Mouse (Mus musculus) stomach, embryonic 16.5 days (tissue): ENCODE measurements around the gene Laptm4a. TPM values are rescaled to one million over a fixed set of nuclear protein-coding genes. Genes with fewer than 3 reads are reported as not detected.

ENCODE experiments used
- ATAC-seq: fragments of 200-750 bp; cut with Nextera tagmentation; 2 replicates; pipeline ENCODE4 v1.8.0; 2017; ENCODE audit warnings: moderate number of reproducible peaks, moderate TSS enrichment; ENCODE audit not compliant: insufficient read depth, low FRiP score
- H3K27ac ChIP-seq: fragments of 300-500 bp; sonication (generic); 2 replicates; pipeline ENCODE4 v1.5.1; 2014; ENCODE audit warnings: low read length
- H3K27me3 ChIP-seq: fragments of 300-500 bp; sonication (generic); 2 replicates; pipeline ENCODE4 v1.6.1; 2014; ENCODE audit warnings: low read length, control low read depth, mixed read lengths; ENCODE audit not compliant: control insufficient read depth, insufficient read depth
- H3K36me3 ChIP-seq: fragments of 300-500 bp; sonication (generic); 2 replicates; pipeline ENCODE4 v1.6.1; 2014; ENCODE audit warnings: low read length; ENCODE audit not compliant: control insufficient read depth, insufficient read depth
- H3K4me1 ChIP-seq: fragments of 300-500 bp; sonication (generic); 2 replicates; pipeline ENCODE4 v1.6.1; 2014; ENCODE audit warnings: low read length, control low read depth, mixed read lengths; ENCODE audit not compliant: control insufficient read depth, insufficient read depth
- H3K4me2 ChIP-seq: fragments of 300-500 bp; sonication (generic); 2 replicates; pipeline ENCODE4 v1.6.1; 2014; ENCODE audit warnings: low read depth, low read length, mixed read lengths
- H3K4me3 ChIP-seq: fragments of 300-500 bp; sonication (generic); replicated peaks from 2 replicates; pipeline ENCODE4 v1.5.1; 2014; ENCODE audit warnings: mild to moderate bottlenecking, low read length
- H3K9ac ChIP-seq: fragments of 300-500 bp; sonication (generic); 2 replicates; pipeline ENCODE4 v1.6.1; 2014; ENCODE audit warnings: low read length
- H3K9me3 ChIP-seq: fragments of 300-500 bp; sonication (generic); replicated peaks from 2 replicates; pipeline ENCODE4 v1.6.1; 2016; ENCODE audit warnings: low read length, control low read depth; ENCODE audit not compliant: control insufficient read depth
- WGBS: fragments of 180-500 bp; shearing (Covaris S2); extraction: QIAGEN DNeasy Blood & Tissue Kit; methylation state at CpG from one replicate; pipeline ENCODE4 v1.1.7; 2014; 5-methylcytosine and 5-hydroxymethylcytosine counted together
- polyA plus RNA-seq: library from polyadenylated mRNA; unstranded; fragments of >200 nt; fragmentation: Nextera tagmentation; extraction: Ambion mirVana; gene quantifications from 2 replicates; pipeline ENCODE4 v1.2.1, GENCODE M21; 2015

The Laptm4a gene
- polyA plus RNA-seq, 1 experiment from 2014 or later, result 361 TPM

DNA sequence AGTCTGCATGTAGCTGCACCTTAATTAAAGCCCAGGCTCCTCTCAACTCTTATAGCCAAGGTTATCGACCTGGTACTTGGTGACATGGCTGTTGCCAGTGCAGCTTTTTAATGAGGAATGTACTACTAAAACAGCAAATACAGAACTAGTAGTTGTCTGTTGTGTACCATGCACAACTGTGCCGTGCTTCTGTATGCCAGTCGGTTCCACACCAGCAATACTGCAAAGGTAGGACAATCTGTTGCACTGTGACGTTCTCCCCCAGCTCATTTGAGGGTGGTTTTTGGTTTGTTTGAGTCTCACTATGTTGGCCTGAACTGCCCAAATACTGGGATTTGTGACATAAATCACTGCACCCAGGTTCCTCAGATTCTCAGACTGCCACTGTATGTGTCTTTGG is 18.0 kb downstream of the Laptm4a start:
- peaks cover 40% of the 10 kb centered on the region for H3K36me3 ChIP-seq
- ATAC-seq, result no peak

DNA sequence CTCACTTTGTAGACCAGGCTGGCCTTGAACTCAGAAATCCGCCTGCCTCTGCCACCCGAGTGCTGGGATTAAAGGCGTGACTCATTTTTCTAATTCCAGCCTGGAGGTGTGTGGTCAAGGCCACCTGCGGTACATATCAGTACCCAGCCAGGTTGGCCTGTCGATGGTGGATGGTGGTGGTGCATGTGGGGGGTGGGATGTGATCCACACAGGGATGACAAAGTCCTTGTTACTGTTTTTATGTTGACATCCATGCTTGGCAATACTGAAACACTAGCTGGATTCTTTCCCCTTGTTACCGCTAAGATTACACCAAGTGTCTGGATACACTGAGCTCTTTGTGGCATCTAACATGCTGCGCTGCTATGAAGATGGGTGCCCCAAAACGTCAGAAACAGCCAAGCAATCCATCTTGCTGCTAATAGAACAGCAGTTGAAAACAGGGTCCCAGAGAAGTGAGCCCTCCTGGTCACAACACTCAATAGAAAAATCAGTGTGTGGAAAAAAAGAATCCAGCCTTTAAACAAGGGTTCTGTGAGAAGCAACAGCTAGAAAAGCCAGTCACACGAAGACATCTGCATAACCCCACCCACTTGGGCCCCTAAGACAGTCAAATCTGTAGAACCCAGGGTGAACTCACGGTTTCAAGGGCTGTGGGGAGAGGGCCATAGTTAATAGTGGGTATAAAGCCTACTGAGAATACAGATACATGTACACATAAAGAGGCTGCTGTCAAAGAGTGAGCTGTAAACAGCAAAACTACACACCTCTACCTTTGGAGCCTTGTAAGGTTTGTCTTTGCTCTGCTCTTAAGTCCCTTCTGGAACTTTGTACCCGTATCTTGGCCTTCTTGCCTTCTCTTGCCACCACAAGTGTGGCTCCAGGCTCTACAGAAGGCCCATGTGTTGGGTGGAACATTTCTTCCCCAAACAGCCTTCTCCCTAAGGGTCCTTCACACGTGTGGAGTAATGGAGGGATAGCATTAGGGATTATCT is 18.8 kb downstream of the Laptm4a start:
- H3K4me3 ChIP-seq, result no peak overlapping the region
- no peaks in the 10 kb centered on the region for H3K27me3 ChIP-seq
- WGBS, result 65% methylated on average over 12 of the region's 12 CpGs
- H3K9me3 ChIP-seq, result no peaks in the 10 kb centered on the region; the same call in 1 of the 2 replicates
- no peak overlapping the region for H3K27ac ChIP-seq
- H3K4me1 ChIP-seq, result 0 out of 2 replicates have a peak, but pooled peaks cover 2% of the 10 kb centered on the region
- no peak for ATAC-seq
- H3K9ac ChIP-seq, result no peak overlapping the region
- peaks cover 33% of the 10 kb centered on the region for H3K36me3 ChIP-seq
- no peak overlapping the region for H3K4me2 ChIP-seq

More for the DNA sequence above, 18.0 kb downstream of the Laptm4a start:
- Histone ChIP-seq H3K4me1 (0 out of 2 replicates have a peak, but pooled peaks cover 4% of the 10 kb centered on the region), H3K9me3 (no peaks in the 10 kb centered on the region; the same call in 1 of the 2 replicates), H3K4me2 (no peak overlapping the region), H3K27me3 (no peaks in the 10 kb centered on the region), H3K9ac (no peak overlapping the region), H3K4me3 (no peak overlapping the region), H3K27ac (no peak overlapping the region)
- WGBS, result 95% methylated on average over 4 of the region's 4 CpGs

DNA sequence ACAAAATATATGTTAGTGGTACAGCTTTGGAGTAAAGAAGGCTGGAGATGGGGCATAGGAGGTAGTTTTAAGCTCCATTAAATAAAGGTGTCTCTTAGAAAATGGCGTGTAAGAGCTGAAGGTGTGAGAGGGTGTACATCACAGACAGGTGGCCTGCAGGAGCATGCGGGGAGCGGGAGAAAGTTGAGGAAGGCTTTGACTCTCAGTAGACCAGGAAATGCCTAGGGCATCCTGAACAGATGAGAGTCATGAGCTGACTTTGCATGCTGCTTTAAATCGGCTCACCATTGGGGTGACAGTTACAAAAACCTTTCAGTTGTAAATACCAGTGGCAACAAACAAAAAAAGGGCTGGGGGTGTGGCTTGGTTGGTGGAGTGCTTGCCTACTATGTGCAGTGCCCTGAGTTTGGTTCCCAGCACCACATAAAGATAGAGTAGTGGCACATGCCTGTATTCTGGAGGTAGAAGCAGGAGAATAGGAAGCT is 19.7 kb downstream of the Laptm4a start:
- H3K27me3 ChIP-seq, result no peaks in the 10 kb centered on the region
- no peaks in the 10 kb centered on the region for H3K4me1 ChIP-seq
- H3K27ac ChIP-seq, result no peak overlapping the region
- no peak for ATAC-seq
- no peak overlapping the region for H3K4me3 ChIP-seq
- H3K36me3 ChIP-seq, result peaks cover 25% of the 10 kb centered on the region
- H3K4me2 ChIP-seq, result no peak overlapping the region
- H3K9me3 ChIP-seq, result no peaks in the 10 kb centered on the region
- no peak overlapping the region for H3K9ac ChIP-seq
- WGBS, result 67% methylated on average over 4 of the region's 4 CpGs

DNA sequence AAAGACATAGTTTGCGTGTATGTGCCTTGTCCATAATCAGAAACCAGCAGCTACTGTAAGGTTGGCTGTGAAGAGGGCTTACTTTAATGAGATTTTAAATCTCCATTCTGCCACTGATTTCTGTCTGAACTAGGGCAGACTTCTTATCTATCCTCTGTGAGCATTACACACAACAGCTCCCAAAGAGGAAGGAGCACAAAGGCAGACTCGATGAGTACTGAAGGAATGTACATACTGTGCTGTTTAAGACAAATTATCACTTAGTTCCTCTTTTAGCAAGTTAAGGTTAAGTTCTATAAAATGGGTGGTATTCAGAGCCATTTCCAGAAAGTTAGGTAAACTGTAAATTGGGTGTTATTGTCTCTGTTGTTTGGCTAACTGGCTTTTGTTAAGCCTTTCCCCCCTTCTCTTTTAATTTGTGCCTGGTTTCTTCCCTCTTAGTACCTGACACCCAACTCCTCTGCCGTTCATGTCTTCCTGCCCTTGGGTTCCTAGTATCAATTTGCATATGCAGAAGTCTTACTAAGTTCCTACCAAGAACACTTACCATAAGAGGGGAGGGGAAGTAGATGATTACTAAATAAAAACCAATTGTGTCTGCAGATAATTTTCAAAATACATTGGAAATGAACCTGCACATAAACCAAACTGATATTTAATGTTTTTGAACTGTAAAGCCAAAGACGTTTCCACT is 20.4 kb downstream of the Laptm4a start:
- Histone ChIP-seq H3K9ac (no peak overlapping the region), H3K36me3 (peaks cover 20% of the 10 kb centered on the region), H3K9me3 (no peaks in the 10 kb centered on the region), H3K27me3 (no peaks in the 10 kb centered on the region), H3K4me3 (no peak overlapping the region), H3K27ac (no peak overlapping the region), H3K4me2 (no peak overlapping the region), H3K4me1 (no peaks in the 10 kb centered on the region)
- ATAC-seq, result no peak
- 55% methylated on average over 4 of the region's 4 CpGs for WGBS

DNA sequence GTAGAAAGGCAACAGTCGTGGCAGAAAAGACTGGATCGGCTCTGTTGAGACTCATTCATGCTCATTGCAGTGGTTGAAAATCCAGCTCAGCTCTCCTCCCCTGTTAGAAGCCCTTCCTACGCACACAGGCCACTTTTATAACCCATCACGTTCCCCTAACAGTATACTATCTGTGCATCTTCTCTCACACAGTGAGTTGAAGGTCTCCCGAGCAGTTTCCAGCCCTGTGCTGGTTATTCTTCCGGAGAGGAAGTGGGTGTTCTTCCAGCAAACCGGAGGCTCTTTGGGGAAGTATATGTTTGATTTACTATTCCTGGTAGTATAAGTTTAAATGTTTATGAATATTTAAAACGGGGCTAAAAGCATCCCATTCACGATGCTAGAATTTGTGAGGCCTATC is 25.7 kb downstream of the Laptm4a start:
- no peak for ATAC-seq
- 47% methylated on average over 9 of the region's 9 CpGs for WGBS
- 0 out of 2 replicates have a peak, but pooled peaks cover 3% of the 10 kb centered on the region for H3K4me1 ChIP-seq
- H3K4me3 ChIP-seq, result peak overlapping the region; percentile 52
- H3K9me3 ChIP-seq, result no peaks in the 10 kb centered on the region
- no peak overlapping the region for H3K27ac ChIP-seq
- peak overlapping the region; percentile 99 for H3K4me2 ChIP-seq
- no peaks in the 10 kb centered on the region for H3K36me3 ChIP-seq
- H3K27me3 ChIP-seq, result 0 out of 2 replicates have a peak, but pooled peaks cover 4% of the 10 kb centered on the region
- H3K9ac ChIP-seq, result peak overlapping the region; percentile 64; the same call in 1 of the 2 replicates

DNA sequence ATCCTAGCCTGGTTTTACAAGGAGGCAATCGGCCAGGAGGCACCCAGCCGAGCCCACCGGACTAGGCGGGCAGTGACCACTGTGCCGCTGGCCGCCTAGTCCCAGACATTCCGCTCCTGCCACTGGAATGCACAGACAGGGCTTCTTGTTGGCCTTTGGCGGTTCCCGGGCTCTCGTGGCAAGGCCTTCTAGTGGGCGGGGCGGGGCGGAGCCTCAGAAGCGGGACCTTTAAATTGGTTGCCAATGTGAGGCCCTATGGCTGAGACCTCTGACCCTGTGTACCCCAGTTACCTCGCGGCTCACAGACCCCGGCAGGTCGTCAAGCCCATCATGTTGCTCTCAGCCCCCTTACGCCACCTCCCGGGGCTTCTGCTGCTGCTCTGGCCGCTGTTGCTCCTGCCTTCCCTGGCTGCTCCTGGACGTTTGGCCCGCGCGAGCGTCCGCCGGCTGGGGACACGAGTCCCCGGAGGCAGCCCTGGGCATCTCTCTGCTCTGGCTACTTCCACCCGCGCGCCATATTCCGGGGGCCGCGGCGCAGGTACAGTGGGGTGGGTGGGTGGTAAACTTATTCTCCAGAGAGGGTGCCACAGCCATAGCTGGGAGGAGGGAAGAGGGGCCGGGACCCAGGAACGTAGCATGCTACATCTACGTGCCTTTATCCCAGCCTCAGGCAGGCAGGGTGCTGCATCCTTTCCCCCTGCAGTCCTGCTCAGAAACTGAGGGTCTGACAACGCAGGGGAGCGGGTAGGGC is 26.4 kb downstream of the Laptm4a start, which contains the start of gene Matn3:
Gene Matn3 (plus strand): TSS at position 216 of the 751 bp plus-strand sequence.
- no peaks in the 10 kb centered on the region for H3K36me3 ChIP-seq
- H3K9me3 ChIP-seq, result no peaks in the 10 kb centered on the region
- H3K27ac ChIP-seq, result no peak within 1 kb of the TSS
- peak within 1 kb of the TSS; percentile 64 for H3K9ac ChIP-seq
- ATAC-seq, result peak; percentile 77; the same call in 1 of the 2 replicates
- H3K4me3 ChIP-seq, result peak within 1 kb of the TSS; percentile 52
- WGBS, result 2% methylated on average over 42 of the region's 42 CpGs
- H3K4me1 ChIP-seq, result 0 out of 2 replicates have a peak, but pooled peaks cover 3% of the 10 kb centered on the region
- H3K4me2 ChIP-seq, result peak within 1 kb of the TSS; percentile 99
- H3K27me3 ChIP-seq, result 0 out of 2 replicates have a peak, but pooled peaks cover 4% of the 10 kb centered on the region

DNA sequence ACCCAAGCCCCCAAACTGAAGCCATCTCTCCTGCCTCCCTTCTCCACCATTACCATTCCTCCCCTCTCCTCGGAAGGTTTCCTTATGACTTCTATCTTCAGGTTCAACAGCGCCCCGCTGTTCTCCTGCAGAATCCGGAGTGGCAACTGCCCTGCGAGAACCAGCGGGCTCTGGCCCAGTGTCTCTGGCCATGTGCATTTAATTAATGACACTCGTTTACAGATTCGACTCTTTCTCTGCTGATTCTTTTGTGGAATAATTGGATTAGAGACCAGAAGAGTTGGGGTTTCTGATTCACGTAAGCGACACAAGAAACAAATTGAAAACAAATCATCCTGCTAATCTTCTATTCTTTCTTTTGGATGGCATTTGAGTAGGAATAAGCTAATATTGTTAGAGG is 31.7 kb downstream of the Laptm4a start:
- ATAC-seq, result no peak
- Histone ChIP-seq H3K9ac (no peak overlapping the region), H3K9me3 (no peaks in the 10 kb centered on the region), H3K27me3 (0 out of 2 replicates have a peak, but pooled peaks cover 4% of the 10 kb centered on the region), H3K4me2 (no peak overlapping the region), H3K4me3 (no peak overlapping the region), H3K27ac (no peak overlapping the region), H3K4me1 (0 out of 2 replicates have a peak, but pooled peaks cover under 1% of the 10 kb centered on the region), H3K36me3 (no peaks in the 10 kb centered on the region)
- WGBS, result 77% methylated on average over 10 of the region's 10 CpGs

DNA sequence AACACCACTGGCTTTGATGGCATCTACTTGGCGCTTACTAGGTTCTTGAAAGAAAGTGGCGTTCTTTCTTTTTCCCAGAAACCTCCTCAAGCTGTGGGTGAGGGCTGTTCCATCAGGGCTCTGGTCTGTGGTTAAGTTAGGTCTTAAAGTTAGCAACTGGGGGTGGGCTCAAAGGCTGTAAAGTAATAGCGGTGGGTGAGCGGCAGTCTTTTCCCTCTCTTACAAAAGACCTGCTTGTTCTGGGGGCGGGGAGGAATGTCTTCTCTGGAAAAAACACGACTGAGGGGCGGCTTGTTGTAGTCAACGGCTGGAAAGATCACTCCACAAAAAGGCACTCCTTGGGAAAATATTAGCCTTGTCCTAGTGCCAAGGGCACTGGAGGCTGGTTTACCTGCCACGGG is 32.7 kb downstream of the Laptm4a start:
- H3K27ac ChIP-seq, result no peak overlapping the region
- no peak overlapping the region for H3K9ac ChIP-seq
- 54% methylated on average over 9 of the region's 9 CpGs for WGBS
- no peak for ATAC-seq
- H3K9me3 ChIP-seq, result no peaks in the 10 kb centered on the region
- no peak overlapping the region for H3K4me3 ChIP-seq
- H3K4me2 ChIP-seq, result no peak overlapping the region
- H3K27me3 ChIP-seq, result 0 out of 2 replicates have a peak, but pooled peaks cover under 1% of the 10 kb centered on the region
- H3K4me1 ChIP-seq, result no peaks in the 10 kb centered on the region
- H3K36me3 ChIP-seq, result no peaks in the 10 kb centered on the region
